Mouse (Mus musculus) liver, postnatal 0 days (tissue): ENCODE measurements around the gene Mccc1. TPM values are rescaled to one million over a fixed set of nuclear protein-coding genes. Genes with fewer than 3 reads are reported as not detected.

Experiments used
- ATAC-seq: fragments of 200-750 bp; cut with Nextera tagmentation; 2 replicates; pipeline ENCODE4 v1.8.0; 2017; ENCODE audit warnings: mild to moderate bottlenecking, moderate library complexity
- DNase-seq: peaks from one replicate; pipeline ENCODE4 v3.0.0-alpha.2; 2016
- H3K27ac ChIP-seq: fragments of 300-500 bp; sonication (generic); 2 replicates; pipeline ENCODE4 v1.5.1; 2014; ENCODE audit warnings: antibody characterized with exemption, moderate library complexity, mild to moderate bottlenecking, low read depth
- H3K27me3 ChIP-seq: fragments of 300-500 bp; sonication (generic); 2 replicates; pipeline ENCODE4 v1.6.1; 2014; ENCODE audit warnings: low read length, control low read depth, mixed read lengths; ENCODE audit not compliant: insufficient read depth
- H3K36me3 ChIP-seq: fragments of 300-500 bp; sonication (generic); replicated peaks from 2 replicates; pipeline ENCODE4 v1.6.1; 2014; ENCODE audit warnings: mild to moderate bottlenecking, control low read depth, low read length, moderate library complexity, mixed read lengths; ENCODE audit not compliant: insufficient read depth
- H3K4me1 ChIP-seq: fragments of 300-500 bp; sonication (generic); 2 replicates; pipeline ENCODE4 v1.6.1; 2014; ENCODE audit warnings: antibody characterized with exemption, mild to moderate bottlenecking, control low read depth; ENCODE audit not compliant: insufficient read depth
- H3K4me2 ChIP-seq: fragments of 300-500 bp; sonication (generic); 2 replicates; pipeline ENCODE4 v1.6.1; 2014; ENCODE audit warnings: low read depth, mild to moderate bottlenecking, low read length, moderate library complexity, mixed read lengths
- H3K4me3 ChIP-seq: fragments of 300-500 bp; sonication (generic); 2 replicates; pipeline ENCODE4 v1.5.1; 2014; ENCODE audit warnings: low read depth, low read length
- H3K9ac ChIP-seq: fragments of 300-500 bp; sonication (generic); replicated peaks from 2 replicates; pipeline ENCODE4 v1.6.1; 2014; ENCODE audit warnings: mild to moderate bottlenecking, moderate library complexity
- H3K9me3 ChIP-seq: fragments of 300-500 bp; sonication (generic); 2 replicates; pipeline ENCODE4 v1.6.1; 2016; ENCODE audit warnings: mild to moderate bottlenecking, control low read depth, low read length, mixed read lengths
- CTCF ChIP-seq: sonication (generic); IDR thresholded peaks from 2 replicates; pipeline ENCODE4 v1.5.1; 2016; ENCODE audit warnings: antibody characterized with exemption, low read depth
- EP300 ChIP-seq: IDR thresholded peaks from 2 replicates; pipeline ENCODE4 v1.6.1; 2016; ENCODE audit warnings: antibody characterized with exemption, low read depth, mild to moderate bottlenecking
- WGBS: fragments of 180-500 bp; shearing (Covaris S2); extraction: QIAGEN DNeasy Blood & Tissue Kit; methylation state at CpG from one replicate; pipeline ENCODE4 v1.1.7; 2014; ENCODE audit not compliant: insufficient replicate concordance; 5-methylcytosine and 5-hydroxymethylcytosine counted together
- polyA plus RNA-seq: library from polyadenylated mRNA; unstranded; fragments of >200 nt; fragmentation: Nextera tagmentation; extraction: Ambion mirVana; gene quantifications from 2 replicates; pipeline ENCODE4 v1.2.1, GENCODE M21; 2015

Gene Mccc1
- polyA plus RNA-seq, 1 experiment from 2014 or later, result 15.2 TPM

- no peak for TF ChIP-seq CTCF
- no peak for TF ChIP-seq EP300
- no peaks in the 10 kb centered on the region for H3K9me3 ChIP-seq
- H3K9ac ChIP-seq, result no peak overlapping the region
- DNase-seq, result no peak
- H3K27me3 ChIP-seq, result no peaks in the 10 kb centered on the region
- no peaks in the 10 kb centered on the region; the same call in 1 of the 2 replicates for H3K4me1 ChIP-seq
- H3K36me3 ChIP-seq, result peaks cover 11% of the 10 kb centered on the region; the same call in 1 of the 2 replicates
- no peak overlapping the region for H3K27ac ChIP-seq
- WGBS, result 66% methylated on average over 8 of the region's 8 CpGs
- H3K4me3 ChIP-seq, result no peak overlapping the region
- no peak overlapping the region for H3K4me2 ChIP-seq
- ATAC-seq, result no peak
Measured at GRCm38 (mm10) chr3:35967366-35967921, 33.0 kb downstream of the Mccc1 start.

DNA sequence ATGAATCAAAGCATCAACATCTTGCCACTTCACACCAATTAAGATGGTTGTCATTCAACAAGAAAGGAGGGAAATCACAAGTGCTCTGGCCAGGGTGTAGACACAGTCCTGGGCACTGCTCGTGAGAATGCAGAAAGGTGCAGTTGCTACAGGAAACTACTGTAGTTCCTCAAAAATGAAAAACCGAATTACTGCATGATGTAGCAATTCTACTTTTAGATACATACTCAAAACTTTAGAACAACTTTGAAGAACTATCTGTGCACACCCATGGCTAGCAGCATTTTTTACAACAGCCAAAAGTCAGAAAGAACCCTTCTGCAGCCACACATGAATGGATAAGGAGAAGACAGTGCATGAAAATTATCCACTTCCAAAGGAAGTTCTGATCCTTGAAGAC, 34.0 kb downstream of the Mccc1 start:
- Histone ChIP-seq H3K27ac (no peak overlapping the region), H3K4me1 (no peaks in the 10 kb centered on the region; the same call in 1 of the 2 replicates), H3K4me3 (no peak overlapping the region), H3K4me2 (no peak overlapping the region), H3K9me3 (no peaks in the 10 kb centered on the region), H3K36me3 (peaks cover 2% of the 10 kb centered on the region; the same call in 1 of the 2 replicates), H3K9ac (no peak overlapping the region), H3K27me3 (no peaks in the 10 kb centered on the region)
- no peak for TF ChIP-seq EP300
- TF ChIP-seq CTCF, result no peak
- DNase-seq (no peak), ATAC-seq (no peak)
- WGBS, result 39% methylated on average over 2 of the region's 2 CpGs

- H3K4me2 ChIP-seq, result no peak overlapping the region
- no peaks in the 10 kb centered on the region; the same call in 1 of the 2 replicates for H3K4me1 ChIP-seq
- WGBS, result 33% methylated on average over 4 of the region's 4 CpGs
- DNase-seq (no peak), ATAC-seq (no peak)
- H3K9ac ChIP-seq, result no peak overlapping the region
- no peaks in the 10 kb centered on the region for H3K9me3 ChIP-seq
- TF ChIP-seq EP300 (no peak), CTCF (no peak)
- no peaks in the 10 kb centered on the region for H3K27me3 ChIP-seq
- H3K27ac ChIP-seq, result no peak overlapping the region
- H3K36me3 ChIP-seq, result peaks cover 9% of the 10 kb centered on the region; the same call in 1 of the 2 replicates
- H3K4me3 ChIP-seq, result no peak overlapping the region
Measured at GRCm38 (mm10) chr3:35964928-35965327, 35.5 kb downstream of the Mccc1 start.

GRCm38 (mm10) chr3:35963921-35964320, 36.6 kb downstream of the Mccc1 start:
- WGBS, result 85% methylated on average over 5 of the region's 5 CpGs
- DNase-seq, result no peak
- peaks cover 9% of the 10 kb centered on the region; the same call in 1 of the 2 replicates for H3K36me3 ChIP-seq
- no peak overlapping the region for H3K4me2 ChIP-seq
- no peaks in the 10 kb centered on the region for H3K27me3 ChIP-seq
- TF ChIP-seq EP300, result no peak
- TF ChIP-seq CTCF, result no peak
- ATAC-seq, result no peak
- no peaks in the 10 kb centered on the region for H3K9me3 ChIP-seq
- no peak overlapping the region for H3K4me3 ChIP-seq
- H3K9ac ChIP-seq, result no peak overlapping the region
- no peak overlapping the region for H3K27ac ChIP-seq
- no peaks in the 10 kb centered on the region; the same call in 1 of the 2 replicates for H3K4me1 ChIP-seq

GRCm38 (mm10) chr3:35963401-35963800, 37.1 kb downstream of the Mccc1 start:
- ATAC-seq, result no peak
- DNase-seq, result no peak
- Histone ChIP-seq H3K9ac (no peak overlapping the region), H3K4me3 (no peak overlapping the region), H3K36me3 (peaks cover 12% of the 10 kb centered on the region; the same call in 1 of the 2 replicates), H3K4me2 (no peak overlapping the region), H3K4me1 (no peaks in the 10 kb centered on the region; the same call in 1 of the 2 replicates), H3K27me3 (no peaks in the 10 kb centered on the region), H3K27ac (no peak overlapping the region), H3K9me3 (no peaks in the 10 kb centered on the region)
- 82% methylated on average over 4 of the region's 4 CpGs for WGBS
- TF ChIP-seq CTCF (no peak), EP300 (no peak)

DNA sequence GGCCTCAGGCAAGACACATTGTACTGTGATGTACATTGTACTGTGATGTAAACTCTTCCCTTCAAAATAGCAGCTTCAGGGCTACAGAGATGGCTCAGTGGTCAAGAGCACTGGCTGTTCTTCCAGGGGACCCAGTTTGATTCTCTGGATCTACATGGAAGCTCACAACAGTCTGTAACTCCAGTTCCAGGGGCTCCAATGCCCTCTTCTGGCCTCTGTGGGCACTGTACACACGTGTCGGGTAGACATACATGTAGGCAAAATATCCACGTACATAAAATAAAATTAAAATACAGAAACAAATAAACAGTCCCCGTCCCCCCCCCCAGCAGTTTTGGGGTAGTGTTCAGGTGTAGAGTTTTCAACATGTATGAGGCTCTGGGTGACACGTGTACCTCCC, 37.5 kb downstream of the Mccc1 start:
- H3K27me3 ChIP-seq, result no peaks in the 10 kb centered on the region
- DNase-seq, result no peak
- 78% methylated on average over 5 of the region's 5 CpGs for WGBS
- peaks cover 12% of the 10 kb centered on the region; the same call in 1 of the 2 replicates for H3K36me3 ChIP-seq
- no peaks in the 10 kb centered on the region for H3K9me3 ChIP-seq
- H3K9ac ChIP-seq, result no peak overlapping the region
- ATAC-seq, result no peak
- no peak overlapping the region for H3K27ac ChIP-seq
- H3K4me2 ChIP-seq, result no peak overlapping the region
- TF ChIP-seq EP300 (no peak), CTCF (peak; percentile 49)
- H3K4me3 ChIP-seq, result no peak overlapping the region
- no peaks in the 10 kb centered on the region; the same call in 1 of the 2 replicates for H3K4me1 ChIP-seq
